Mouse (Mus musculus): ENCODE measurements around the gene Kdf1. TPM values are rescaled to one million over a fixed set of nuclear protein-coding genes. Genes with fewer than 3 reads are reported as not detected.
"Not testable (repeated sequence)": the region's sequence is repeated elsewhere in the genome, so short reads cannot be mapped to it uniquely, and the experiment has no call there.

The Kdf1 gene
- polyA plus RNA-seq, 1 experiment from 2014 or later = 0.69 TPM

- Histone ChIP-seq H3K9ac (ENCODE audit: low read depth, low read length) (no peak overlapping the region), H3K4me3 (ENCODE audit: low read depth, low read length) (no peak overlapping the region), H3K9me3 (replicated peaks; ENCODE audit: control insufficient read depth, low read length, poor library complexity, severe bottlenecking) (no peaks in the 10 kb centered on the region), H3K4me1 (ENCODE audit: control insufficient read depth, insufficient read depth, low read length) (no peaks in the 10 kb centered on the region), H3K27me3 (ENCODE audit: control insufficient read depth, insufficient read depth, low read depth, low read length) (peaks cover 10% of the 10 kb centered on the region), H3K36me3 (ENCODE audit: control insufficient read depth, insufficient read depth, low read length) (no peaks in the 10 kb centered on the region), H3K4me2 (ENCODE audit: low read length) (no peak overlapping the region), H3K27ac (ENCODE audit: low read length) (no peak overlapping the region)
- ATAC-seq = no peak
- 67% methylated on average over 9 of the region's 9 CpGs for WGBS
Measured at GRCm38 (mm10) chr4:133504755-133505485, 13.8 kb upstream of the Kdf1 start.

GRCm38 (mm10) chr4:133506573-133506972 lies 12.2 kb upstream of the Kdf1 start:
- Histone ChIP-seq H3K4me3 (ENCODE audit: low read depth, low read length) (no peak overlapping the region), H3K27ac (ENCODE audit: low read length) (no peak overlapping the region), H3K27me3 (ENCODE audit: control insufficient read depth, insufficient read depth, low read depth, low read length) (no peaks in the 10 kb centered on the region; the same call in 1 of the 2 replicates), H3K4me2 (ENCODE audit: low read length) (no peak overlapping the region), H3K9me3 (replicated peaks; ENCODE audit: control insufficient read depth, low read length, poor library complexity, severe bottlenecking) (no peaks in the 10 kb centered on the region), H3K4me1 (ENCODE audit: control insufficient read depth, insufficient read depth, low read length) (no peaks in the 10 kb centered on the region), H3K36me3 (ENCODE audit: control insufficient read depth, insufficient read depth, low read length) (no peaks in the 10 kb centered on the region), H3K9ac (ENCODE audit: low read depth, low read length) (no peak overlapping the region)
- WGBS = 75% methylated on average over 5 of the region's 5 CpGs
- ATAC-seq = no peak

- H3K27ac ChIP-seq (ENCODE audit: low read length) = no peak overlapping the region
- no peak for ATAC-seq
- 73% methylated on average over 7 of the region's 7 CpGs for WGBS
Measured at GRCm38 (mm10) chr4:133508990-133509389, 9.8 kb upstream of the Kdf1 start.

GRCm38 (mm10) chr4:133511050-133511449 lies 7.7 kb upstream of the Kdf1 start:
- Histone ChIP-seq H3K27ac (ENCODE audit: low read length) (no peak overlapping the region), H3K4me2 (ENCODE audit: low read length) (no peak overlapping the region), H3K27me3 (ENCODE audit: control insufficient read depth, insufficient read depth, low read depth, low read length) (no peaks in the 10 kb centered on the region; the same call in 1 of the 2 replicates), H3K9ac (ENCODE audit: low read depth, low read length) (no peak overlapping the region), H3K9me3 (replicated peaks; ENCODE audit: control insufficient read depth, low read length, poor library complexity, severe bottlenecking) (no peaks in the 10 kb centered on the region), H3K4me1 (ENCODE audit: control insufficient read depth, insufficient read depth, low read length) (no peaks in the 10 kb centered on the region), H3K36me3 (ENCODE audit: control insufficient read depth, insufficient read depth, low read length) (no peaks in the 10 kb centered on the region), H3K4me3 (ENCODE audit: low read depth, low read length) (no peak overlapping the region)
- no peak for ATAC-seq
- WGBS = 86% methylated on average over 5 of the region's 5 CpGs

More at GRCm38 (mm10) chr4:133508990-133509389, 9.8 kb upstream of the Kdf1 start:
- Histone ChIP-seq H3K4me1 (ENCODE audit: control insufficient read depth, insufficient read depth, low read length) (no peaks in the 10 kb centered on the region), H3K9me3 (replicated peaks; ENCODE audit: control insufficient read depth, low read length, poor library complexity, severe bottlenecking) (no peaks in the 10 kb centered on the region), H3K9ac (ENCODE audit: low read depth, low read length) (no peak overlapping the region), H3K27me3 (ENCODE audit: control insufficient read depth, insufficient read depth, low read depth, low read length) (no peaks in the 10 kb centered on the region), H3K36me3 (ENCODE audit: control insufficient read depth, insufficient read depth, low read length) (no peaks in the 10 kb centered on the region), H3K4me3 (ENCODE audit: low read depth, low read length) (no peak overlapping the region), H3K4me2 (ENCODE audit: low read length) (no peak overlapping the region)

- H3K9me3 ChIP-seq (replicated peaks; ENCODE audit: control insufficient read depth, low read length, poor library complexity, severe bottlenecking); ATAC-seq; H3K36me3 ChIP-seq (ENCODE audit: control insufficient read depth, insufficient read depth, low read length); H3K9ac ChIP-seq (ENCODE audit: low read depth, low read length); H3K27ac ChIP-seq (ENCODE audit: low read length); H3K4me2 ChIP-seq (ENCODE audit: low read length); H3K4me1 ChIP-seq (ENCODE audit: control insufficient read depth, insufficient read depth, low read length); H3K4me3 ChIP-seq (ENCODE audit: low read depth, low read length); H3K27me3 ChIP-seq (ENCODE audit: control insufficient read depth, insufficient read depth, low read depth, low read length): not testable (repeated sequence)
- WGBS = 64% methylated on average over 4 of the region's 5 CpGs
Measured at GRCm38 (mm10) chr4:133512511-133512910, 6.3 kb upstream of the Kdf1 start.

GRCm38 (mm10) chr4:133512972-133513371 lies 5.8 kb upstream of the Kdf1 start:
- no peaks in the 10 kb centered on the region for H3K9me3 ChIP-seq (replicated peaks; ENCODE audit: control insufficient read depth, low read length, poor library complexity, severe bottlenecking)
- H3K27ac ChIP-seq (ENCODE audit: low read length) = no peak overlapping the region
- no peak overlapping the region for H3K4me3 ChIP-seq (ENCODE audit: low read depth, low read length)
- H3K27me3 ChIP-seq (ENCODE audit: control insufficient read depth, insufficient read depth, low read depth, low read length) = peaks cover 8% of the 10 kb centered on the region
- H3K4me1 ChIP-seq (ENCODE audit: control insufficient read depth, insufficient read depth, low read length) = no peaks in the 10 kb centered on the region
- peak; percentile 32; the same call in 1 of the 2 replicates for ATAC-seq
- H3K9ac ChIP-seq (ENCODE audit: low read depth, low read length) = no peak overlapping the region
- H3K4me2 ChIP-seq (ENCODE audit: low read length) = no peak overlapping the region
- H3K36me3 ChIP-seq (ENCODE audit: control insufficient read depth, insufficient read depth, low read length) = no peaks in the 10 kb centered on the region
- WGBS = 17% methylated on average over 8 of the region's 8 CpGs

- Histone ChIP-seq H3K36me3 (ENCODE audit: control insufficient read depth, insufficient read depth, low read length) (no peaks in the 10 kb centered on the region), H3K27me3 (ENCODE audit: control insufficient read depth, insufficient read depth, low read depth, low read length) (peaks cover 43% of the 10 kb centered on the region), H3K27ac (ENCODE audit: low read length) (no peak overlapping the region), H3K9ac (ENCODE audit: low read depth, low read length) (0 out of 2 replicates have a peak overlapping the region, but pooled peaks have one; percentile 20), H3K4me2 (ENCODE audit: low read length) (peak overlapping the region; percentile 44), H3K4me1 (ENCODE audit: control insufficient read depth, insufficient read depth, low read length) (no peaks in the 10 kb centered on the region; the same call in 1 of the 2 replicates), H3K4me3 (ENCODE audit: low read depth, low read length) (peak overlapping the region; percentile 32), H3K9me3 (replicated peaks; ENCODE audit: control insufficient read depth, low read length, poor library complexity, severe bottlenecking) (no peaks in the 10 kb centered on the region)
- 3% methylated on average over 25 of the region's 25 CpGs for WGBS
- no peak for ATAC-seq
Measured at GRCm38 (mm10) chr4:133519369-133519665, 554 bp downstream of the Kdf1 start.

GRCm38 (mm10) chr4:133521502-133521901 lies 2.7 kb downstream of the Kdf1 start:
- ATAC-seq = no peak
- no peak overlapping the region for H3K27ac ChIP-seq (ENCODE audit: low read length)
- no peak overlapping the region for H3K9ac ChIP-seq (ENCODE audit: low read depth, low read length)
- 67% methylated on average over 2 of the region's 2 CpGs for WGBS
- no peak overlapping the region for H3K4me3 ChIP-seq (ENCODE audit: low read depth, low read length)
- H3K4me2 ChIP-seq (ENCODE audit: low read length) = no peak overlapping the region
- H3K4me1 ChIP-seq (ENCODE audit: control insufficient read depth, insufficient read depth, low read length) = no peaks in the 10 kb centered on the region; the same call in 1 of the 2 replicates
- peaks cover 43% of the 10 kb centered on the region for H3K27me3 ChIP-seq (ENCODE audit: control insufficient read depth, insufficient read depth, low read depth, low read length)
- H3K36me3 ChIP-seq (ENCODE audit: control insufficient read depth, insufficient read depth, low read length) = no peaks in the 10 kb centered on the region
- H3K9me3 ChIP-seq (replicated peaks; ENCODE audit: control insufficient read depth, low read length, poor library complexity, severe bottlenecking) = no peaks in the 10 kb centered on the region

- no peak for ATAC-seq
- H3K4me2 ChIP-seq (ENCODE audit: low read length) = no peak overlapping the region
- H3K4me3 ChIP-seq (ENCODE audit: low read depth, low read length) = no peak overlapping the region
- no peaks in the 10 kb centered on the region for H3K27me3 ChIP-seq (ENCODE audit: control insufficient read depth, insufficient read depth, low read depth, low read length)
- H3K9ac ChIP-seq (ENCODE audit: low read depth, low read length) = no peak overlapping the region
- no peaks in the 10 kb centered on the region for H3K9me3 ChIP-seq (replicated peaks; ENCODE audit: control insufficient read depth, low read length, poor library complexity, severe bottlenecking)
- H3K36me3 ChIP-seq (ENCODE audit: control insufficient read depth, insufficient read depth, low read length) = peaks cover 24% of the 10 kb centered on the region
- H3K4me1 ChIP-seq (ENCODE audit: control insufficient read depth, insufficient read depth, low read length) = no peaks in the 10 kb centered on the region
- WGBS = 73% methylated on average over 16 of the region's 16 CpGs
- no peak overlapping the region for H3K27ac ChIP-seq (ENCODE audit: low read length)
Measured at GRCm38 (mm10) chr4:133527788-133528187, 9.0 kb downstream of the Kdf1 start.

Measured in midbrain, embryonic 16.5 days (tissue).